8 mouse cellular contexts compared by ENCODE assay signal in the genomic region with DNA sequence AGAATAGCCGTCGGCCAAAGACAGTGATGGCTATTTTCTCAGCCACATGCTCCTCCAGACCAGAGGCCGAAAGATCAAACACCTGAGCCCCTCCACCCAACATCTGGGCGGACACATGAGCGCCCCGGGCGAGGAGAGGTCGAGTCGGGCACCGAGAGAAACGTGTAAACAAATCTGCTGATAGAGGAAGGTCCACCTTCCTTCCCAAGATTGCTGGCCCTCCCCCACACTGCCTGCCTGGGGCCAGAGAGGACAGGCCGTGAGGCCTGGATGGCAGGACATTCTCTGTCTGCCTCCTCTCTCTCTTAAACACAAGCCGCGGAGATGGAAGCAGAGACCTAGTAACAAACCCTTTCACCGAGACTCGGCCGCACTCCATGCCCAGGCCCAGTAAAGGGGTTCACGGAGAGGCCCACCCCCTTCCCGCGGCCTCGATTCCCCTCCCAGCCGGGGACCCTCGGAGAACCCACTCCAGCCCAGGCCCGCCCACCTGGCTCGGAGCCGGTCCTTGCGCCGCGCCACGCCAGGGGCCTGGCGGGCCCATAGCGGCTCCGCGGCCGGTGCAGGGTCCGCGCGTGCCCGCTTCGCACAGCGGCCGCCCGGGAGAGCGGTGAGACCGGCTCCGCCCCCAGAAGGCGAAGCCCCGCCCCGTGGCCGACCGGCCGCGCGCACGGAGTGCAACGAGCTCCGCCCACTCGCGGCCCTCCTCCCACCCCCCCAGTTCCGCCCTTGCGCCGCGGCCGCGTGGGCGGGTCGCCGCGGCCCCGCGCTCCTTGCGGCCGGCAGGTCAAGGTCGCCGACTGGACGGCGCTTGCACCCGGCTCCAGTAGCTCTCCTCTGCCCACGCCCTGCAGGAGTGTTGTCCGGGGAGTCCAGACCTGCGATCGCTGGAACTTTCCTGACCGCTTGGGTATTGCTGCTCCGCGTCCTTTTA. TPM values are rescaled to one million over a fixed set of nuclear protein-coding genes. Genes with fewer than 3 reads are reported as not detected.
DNase-seq lines count a peak whose midpoint lies in the region; ATAC-seq and TF ChIP-seq lines count a peak whose summit lies in the region.

No protein-coding gene starts in this region.

- WGBS in forebrain, embryonic 10.5 days = under 1% methylated on average over 84 of the region's 85 CpGs
- WGBS in heart, embryonic 15.5 days = under 1% methylated on average over 85 of the region's 85 CpGs
- WGBS in liver, embryonic 16.5 days (ENCODE audit: insufficient replicate concordance) = under 1% methylated on average over 79 of the region's 85 CpGs
- under 1% methylated on average over 85 of the region's 85 CpGs for WGBS in neural tube, embryonic 12.5 days
- WGBS in stomach, embryonic 16.5 days = under 1% methylated on average over 85 of the region's 85 CpGs

- peak overlapping the region; percentile 94 for H3K27ac ChIP-seq in forebrain, embryonic 10.5 days
- peak overlapping the region; percentile 99 for H3K27ac ChIP-seq in heart, embryonic 15.5 days
- H3K27ac ChIP-seq in liver, embryonic 16.5 days (ENCODE audit: low read length) = peak overlapping the region; percentile 95
- H3K27ac ChIP-seq in neural tube, embryonic 12.5 days = peak overlapping the region; percentile 70
- H3K27ac ChIP-seq in stomach, embryonic 16.5 days (ENCODE audit: low read length) = peak overlapping the region; percentile 90

- peak overlapping the region; percentile 86 for H3K4me2 ChIP-seq in heart, embryonic 15.5 days
- H3K4me2 ChIP-seq in liver, embryonic 16.5 days (ENCODE audit: low read depth, low read length) = peak overlapping the region; percentile 94
- peak overlapping the region; percentile 90 for H3K4me2 ChIP-seq in neural tube, embryonic 12.5 days (replicated peaks)
- peak overlapping the region; percentile 86 for H3K4me2 ChIP-seq in stomach, embryonic 16.5 days (ENCODE audit: low read depth, low read length)

- ATAC-seq in heart, embryonic 15.5 days (replicated peaks; ENCODE audit: insufficient number of reproducible peaks, insufficient read depth, low FRiP score, low read depth) = peak; percentile 76
- peak; percentile 74 for ATAC-seq in liver, embryonic 16.5 days (ENCODE audit: low read depth)
- ATAC-seq in neural tube, embryonic 12.5 days (ENCODE audit: low FRiP score, low read depth) = peak; percentile 52
- peak; percentile 76 for ATAC-seq in stomach, embryonic 16.5 days (ENCODE audit: insufficient read depth, low FRiP score)

- DNase-seq in c-Kit-positive CD71-positive TER-119-negative erythroid progenitor cells, embryonic 14.5 days (ENCODE audit: low read depth) = peak; percentile 75
- DNase-seq in forebrain, embryonic 10.5 days (ENCODE audit: extremely low spot score, low spot score) = peak; percentile 88
- DNase-seq in kidney, postnatal 25 days = peak; percentile 93 to 97

- peak overlapping the region; percentile 97 for H3K4me3 ChIP-seq in E14TG2a.4 (replicated peaks; ENCODE audit: low read length)
- H3K4me3 ChIP-seq in forebrain, embryonic 10.5 days = peak overlapping the region; percentile 88
- peak overlapping the region; percentile 90 for H3K4me3 ChIP-seq in heart, embryonic 15.5 days
- H3K4me3 ChIP-seq in liver, embryonic 16.5 days (ENCODE audit: low read depth, low read length) = peak overlapping the region; percentile 79
- H3K4me3 ChIP-seq in neural tube, embryonic 12.5 days = peak overlapping the region; percentile 74
- H3K4me3 ChIP-seq in stomach, embryonic 16.5 days (replicated peaks; ENCODE audit: low read length) = peak overlapping the region; percentile 93

- H3K27me3 ChIP-seq in E14TG2a.4 (ENCODE audit: insufficient read depth, low read length) = no peaks in the 10 kb centered on the region
- H3K27me3 ChIP-seq in forebrain, embryonic 10.5 days (ENCODE audit: poor library complexity, severe bottlenecking) = peaks cover 5% of the 10 kb centered on the region
- 0 out of 2 replicates have a peak, but pooled peaks cover 1% of the 10 kb centered on the region for H3K27me3 ChIP-seq in heart, embryonic 15.5 days
- peaks cover 3% of the 10 kb centered on the region; the same call in 1 of the 2 replicates for H3K27me3 ChIP-seq in liver, embryonic 16.5 days (ENCODE audit: control insufficient read depth, insufficient read depth, low read depth, low read length)
- H3K27me3 ChIP-seq in neural tube, embryonic 12.5 days (replicated peaks) = no peaks in the 10 kb centered on the region
- H3K27me3 ChIP-seq in stomach, embryonic 16.5 days (ENCODE audit: control insufficient read depth, insufficient read depth, low read length) = no peaks in the 10 kb centered on the region

- H3K9ac ChIP-seq in heart, embryonic 15.5 days = peak overlapping the region; percentile 90
- H3K9ac ChIP-seq in liver, embryonic 16.5 days (ENCODE audit: low read depth, low read length) = peak overlapping the region; percentile 89
- H3K9ac ChIP-seq in neural tube, embryonic 12.5 days = peak overlapping the region; percentile 85
- H3K9ac ChIP-seq in stomach, embryonic 16.5 days (ENCODE audit: low read length) = peak overlapping the region; percentile 90

- peaks cover 43% of the 10 kb centered on the region for H3K36me3 ChIP-seq in E14TG2a.4 (ENCODE audit: insufficient read depth, low read length)
- H3K36me3 ChIP-seq in forebrain, embryonic 10.5 days (replicated peaks) = peaks cover 35% of the 10 kb centered on the region
- H3K36me3 ChIP-seq in heart, embryonic 15.5 days = peaks cover 29% of the 10 kb centered on the region
- peaks cover 38% of the 10 kb centered on the region for H3K36me3 ChIP-seq in liver, embryonic 16.5 days (ENCODE audit: control insufficient read depth, insufficient read depth)
- peaks cover 24% of the 10 kb centered on the region for H3K36me3 ChIP-seq in neural tube, embryonic 12.5 days
- H3K36me3 ChIP-seq in stomach, embryonic 16.5 days (ENCODE audit: control insufficient read depth, insufficient read depth, low read length) = peaks cover 14% of the 10 kb centered on the region

- peaks cover 69% of the 10 kb centered on the region for H3K4me1 ChIP-seq in E14TG2a.4 (replicated peaks; ENCODE audit: low read depth, low read length)
- peaks cover 62% of the 10 kb centered on the region for H3K4me1 ChIP-seq in forebrain, embryonic 10.5 days
- H3K4me1 ChIP-seq in heart, embryonic 15.5 days (replicated peaks) = peaks cover 31% of the 10 kb centered on the region
- H3K4me1 ChIP-seq in liver, embryonic 16.5 days (ENCODE audit: control insufficient read depth, low read depth, low read length) = peaks cover 46% of the 10 kb centered on the region
- peaks cover 39% of the 10 kb centered on the region for H3K4me1 ChIP-seq in neural tube, embryonic 12.5 days
- peaks cover 29% of the 10 kb centered on the region for H3K4me1 ChIP-seq in stomach, embryonic 16.5 days (ENCODE audit: control insufficient read depth, insufficient read depth, low read length)

- H3K9me3 ChIP-seq in E14TG2a.4 (ENCODE audit: low read length) = no peaks in the 10 kb centered on the region
- H3K9me3 ChIP-seq in forebrain, embryonic 10.5 days = no peaks in the 10 kb centered on the region
- H3K9me3 ChIP-seq in heart, embryonic 15.5 days (replicated peaks) = no peaks in the 10 kb centered on the region
- H3K9me3 ChIP-seq in liver, embryonic 16.5 days (replicated peaks; ENCODE audit: control insufficient read depth, low read length) = no peaks in the 10 kb centered on the region
- H3K9me3 ChIP-seq in neural tube, embryonic 12.5 days = no peaks in the 10 kb centered on the region
- H3K9me3 ChIP-seq in stomach, embryonic 16.5 days (replicated peaks; ENCODE audit: control insufficient read depth, low read length) = no peaks in the 10 kb centered on the region

- no peak for TF ChIP-seq CTCF in E14TG2a.4 (conservative IDR thresholded peaks at IDR 0.05; ENCODE audit: low read length)

RNA-seq across cellular contexts. Expression of a gene that starts 0.6 kb away (rescaled TPM):
- 255 and 262 TPM in 2 replicates for polyA plus RNA-seq in forebrain, embryonic 10.5 days (2016; fragmentation: Nextera tagmentation; extraction: Ambion mirVana)
- polyA plus RNA-seq in heart, embryonic 15.5 days (2015; fragmentation: Nextera tagmentation; extraction: Ambion mirVana) = 293 and 321 TPM in 2 replicates
- polyA plus RNA-seq in liver, embryonic 16.5 days (2015; fragmentation: Nextera tagmentation; extraction: Ambion mirVana) = 454 and 500 TPM in 2 replicates
- polyA plus RNA-seq in neural tube, embryonic 12.5 days (2016; fragmentation: Nextera tagmentation; extraction: Ambion mirVana) = 148 and 162 TPM in 2 replicates
- 239 and 243 TPM in 2 replicates for polyA plus RNA-seq in stomach, embryonic 16.5 days (2015; fragmentation: Nextera tagmentation; extraction: Ambion mirVana)

RNA-seq across cellular contexts. Expression of a gene that starts 14.0 kb away (rescaled TPM):
- 10.5 and 13.5 TPM in 2 replicates for polyA plus RNA-seq in forebrain, embryonic 10.5 days (2016; fragmentation: Nextera tagmentation; extraction: Ambion mirVana)
- polyA plus RNA-seq in heart, embryonic 15.5 days (2015; fragmentation: Nextera tagmentation; extraction: Ambion mirVana) = 0.64 and 2.5 TPM in 2 replicates
- polyA plus RNA-seq in liver, embryonic 16.5 days (2015; fragmentation: Nextera tagmentation; extraction: Ambion mirVana) = 2.1 and 2.2 TPM in 2 replicates
- 152 and 171 TPM in 2 replicates for polyA plus RNA-seq in neural tube, embryonic 12.5 days (2016; fragmentation: Nextera tagmentation; extraction: Ambion mirVana)
- 6.8 and 7.6 TPM in 2 replicates for polyA plus RNA-seq in stomach, embryonic 16.5 days (2015; fragmentation: Nextera tagmentation; extraction: Ambion mirVana)

RNA-seq across cellular contexts. Expression of a gene that starts 22.9 kb away (rescaled TPM):
- 66.2 and 70.1 TPM in 2 replicates for polyA plus RNA-seq in forebrain, embryonic 10.5 days (2016; fragmentation: Nextera tagmentation; extraction: Ambion mirVana)
- polyA plus RNA-seq in heart, embryonic 15.5 days (2015; fragmentation: Nextera tagmentation; extraction: Ambion mirVana) = 198 and 242 TPM in 2 replicates
- polyA plus RNA-seq in liver, embryonic 16.5 days (2015; fragmentation: Nextera tagmentation; extraction: Ambion mirVana) = 103 and 118 TPM in 2 replicates
- 75.2 and 86.1 TPM in 2 replicates for polyA plus RNA-seq in neural tube, embryonic 12.5 days (2016; fragmentation: Nextera tagmentation; extraction: Ambion mirVana)
- polyA plus RNA-seq in stomach, embryonic 16.5 days (2015; fragmentation: Nextera tagmentation; extraction: Ambion mirVana) = 187 and 207 TPM in 2 replicates

RNA-seq across cellular contexts. Expression of a gene that starts 40.3 kb away (rescaled TPM):
- 2.2 and 2.8 TPM in 2 replicates for polyA plus RNA-seq in forebrain, embryonic 10.5 days (2016; fragmentation: Nextera tagmentation; extraction: Ambion mirVana)
- polyA plus RNA-seq in heart, embryonic 15.5 days (2015; fragmentation: Nextera tagmentation; extraction: Ambion mirVana) = 2.7 and 5.7 TPM in 2 replicates
- polyA plus RNA-seq in liver, embryonic 16.5 days (2015; fragmentation: Nextera tagmentation; extraction: Ambion mirVana) = 0.20 and 0.34 TPM in 2 replicates
- 23.3 and 23.7 TPM in 2 replicates for polyA plus RNA-seq in neural tube, embryonic 12.5 days (2016; fragmentation: Nextera tagmentation; extraction: Ambion mirVana)
- 2.5 and 3.3 TPM in 2 replicates for polyA plus RNA-seq in stomach, embryonic 16.5 days (2015; fragmentation: Nextera tagmentation; extraction: Ambion mirVana)

RNA-seq across cellular contexts. Expression of a gene that starts 41.2 kb away (rescaled TPM):
- polyA plus RNA-seq in forebrain, embryonic 10.5 days (2016; fragmentation: Nextera tagmentation; extraction: Ambion mirVana) = 37.4 and 52.1 TPM in 2 replicates
- 20.2 and 31.9 TPM in 2 replicates for polyA plus RNA-seq in heart, embryonic 15.5 days (2015; fragmentation: Nextera tagmentation; extraction: Ambion mirVana)
- 1,073 and 1,144 TPM in 2 replicates for polyA plus RNA-seq in liver, embryonic 16.5 days (2015; fragmentation: Nextera tagmentation; extraction: Ambion mirVana)
- polyA plus RNA-seq in neural tube, embryonic 12.5 days (2016; fragmentation: Nextera tagmentation; extraction: Ambion mirVana) = 18.8 and 23.6 TPM in 2 replicates
- polyA plus RNA-seq in stomach, embryonic 16.5 days (2015; fragmentation: Nextera tagmentation; extraction: Ambion mirVana) = 38.9 and 47.2 TPM in 2 replicates

Comparison
In these comparisons a context has a peak if more than half of its experiments do, and no peak if none do; other contexts are left out.
1. Peak in every context shown above with its lines: DNase-seq, ATAC-seq, H3K4me3 ChIP-seq and H3K27ac ChIP-seq.
2. RNA of a gene that starts 14.0 kb away (polyA plus RNA-seq): 152 to 171 TPM in neural tube, embryonic 12.5 days; 10.5 to 13.5 TPM in forebrain, embryonic 10.5 days, 6.8 to 7.6 TPM in stomach, embryonic 16.5 days, 2.1 to 2.2 TPM in liver, embryonic 16.5 days and 0.64 to 2.5 TPM in heart, embryonic 15.5 days; every median in the first group is over 10 times any median in the second.